Mouse (Mus musculus): ENCODE results near the gene Hist1h1t.

DNA sequence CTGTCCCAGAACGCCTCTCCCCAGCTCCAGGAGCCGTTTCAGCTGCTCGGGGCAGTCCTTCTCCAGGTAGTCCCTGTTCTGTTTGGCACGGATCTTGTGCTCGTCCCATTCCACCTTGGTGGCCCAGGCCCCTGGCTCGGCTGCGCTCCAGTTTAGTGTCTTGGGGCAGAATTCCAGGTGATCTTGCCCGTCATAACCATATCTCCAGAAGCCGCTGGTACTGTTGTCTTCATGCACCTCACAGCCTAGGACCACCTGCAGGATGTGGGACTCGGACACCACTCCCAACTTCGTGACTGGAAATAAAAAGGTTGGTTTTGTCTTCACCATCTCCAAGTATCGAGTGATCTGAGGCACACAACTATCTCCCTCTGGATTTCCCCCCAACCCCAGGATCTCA, 11.2 kb downstream of the Hist1h1t start:
- no peak for TF ChIP-seq CTCF (IDR thresholded peaks at IDR 0.05; ENCODE audit: low read depth, low read length)
- TF ChIP-seq POLR2A (IDR thresholded peaks at IDR 0.05; ENCODE audit: borderline replicate concordance, low read depth, low read length) = no peak

All from bone marrow macrophage, adult 2 months (primary cell).